In the genomic region with DNA sequence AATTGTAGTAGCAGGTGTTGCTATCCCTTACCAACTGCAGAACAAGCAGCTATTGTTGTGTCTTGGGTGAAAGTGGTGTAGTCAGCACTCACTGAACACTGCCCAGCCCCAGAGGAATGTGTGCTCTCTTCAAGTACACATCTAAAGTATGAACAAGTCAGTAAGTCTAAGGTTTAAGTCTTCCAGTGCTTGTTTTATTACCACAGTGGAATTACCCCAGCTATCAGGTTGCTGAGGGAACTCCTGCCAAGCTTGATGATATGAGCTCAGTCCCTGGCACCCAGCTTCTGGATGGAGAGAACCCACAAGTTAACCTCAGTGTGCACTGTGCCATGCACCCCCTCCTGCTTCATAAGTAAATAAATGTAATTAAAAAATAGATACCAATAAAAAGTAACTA, we compare ENCODE assay signal across 19 mouse cellular contexts. TPM values are rescaled to one million over a fixed set of nuclear protein-coding genes. Genes with fewer than 3 reads are reported as not detected.
DNase-seq lines count a peak whose midpoint lies in the region; ATAC-seq and TF ChIP-seq lines count a peak whose summit lies in the region.
"Had no signal": no experiment of that assay in that cellular context is flagged by ENCODE, and none has a peak within 500 bp of the region (broad histone marks: within the 10 kb centered on the region; RNA-seq: fewer than 3 reads in every experiment).

No protein-coding gene starts in this region.

- H3K36me3 ChIP-seq in lung, postnatal 0 days (ENCODE audit: insufficient read depth, low read length): peaks cover 30% of the 10 kb centered on the region
- peaks cover 63% of the 10 kb centered on the region for H3K36me3 ChIP-seq in heart, postnatal 0 days (replicated peaks; ENCODE audit: control insufficient read depth, insufficient read depth, low read length)
- peaks cover 18% of the 10 kb centered on the region for H3K36me3 ChIP-seq in midbrain, embryonic 11.5 days (ENCODE audit: control insufficient read depth, insufficient read depth, low read length)
- H3K36me3 ChIP-seq in forebrain, embryonic 16.5 days (ENCODE audit: control insufficient read depth, insufficient read depth): peaks cover 36% of the 10 kb centered on the region

- H3K27ac ChIP-seq in lung, postnatal 0 days (ENCODE audit: low read length): no peak overlapping the region
- 0 out of 2 replicates have a peak overlapping the region, but pooled peaks have one; percentile 22 for H3K27ac ChIP-seq in heart, postnatal 0 days (ENCODE audit: low read depth)
- H3K27ac ChIP-seq in midbrain, embryonic 11.5 days (ENCODE audit: low read depth, low read length): no peak overlapping the region
- H3K27ac ChIP-seq in forebrain, embryonic 16.5 days (ENCODE audit: low read length): no peak overlapping the region
- H3K27ac ChIP-seq: embryonic facial prominence, embryonic 10.5 days; forebrain, embryonic 12.5 days; hindbrain, postnatal 0 days; limb, embryonic 15.5 days; liver, embryonic 15.5 days had no signal

- no peak overlapping the region for H3K9ac ChIP-seq in lung, postnatal 0 days (replicated peaks; ENCODE audit: low read depth)
- no peak overlapping the region for H3K9ac ChIP-seq in heart, postnatal 0 days (replicated peaks; ENCODE audit: low read depth, low read length)
- H3K9ac ChIP-seq in midbrain, embryonic 11.5 days (ENCODE audit: low read length): no peak overlapping the region
- no peak overlapping the region for H3K9ac ChIP-seq in forebrain, embryonic 16.5 days (replicated peaks; ENCODE audit: low read depth, low read length)
- H3K9ac ChIP-seq: forebrain, embryonic 12.5 days; limb, embryonic 15.5 days; liver, embryonic 15.5 days had no signal

- no peak overlapping the region for H3K4me3 ChIP-seq in lung, postnatal 0 days (ENCODE audit: low read depth, low read length)
- no peak overlapping the region for H3K4me3 ChIP-seq in heart, postnatal 0 days (ENCODE audit: low read depth, low read length)
- H3K4me3 ChIP-seq in midbrain, embryonic 11.5 days (ENCODE audit: low read depth, low read length): no peak overlapping the region
- H3K4me3 ChIP-seq in forebrain, embryonic 16.5 days (replicated peaks; ENCODE audit: low read length): no peak overlapping the region
- H3K4me3 ChIP-seq: embryonic facial prominence, embryonic 10.5 days; forebrain, embryonic 12.5 days; limb, embryonic 15.5 days; liver, embryonic 15.5 days had no signal

- peak; percentile 71 for DNase-seq in gastrocnemius, adult 18-20 months (ENCODE audit: low spot score)
- no peak for DNase-seq in gastrocnemius, postnatal 4 days (ENCODE audit: low spot score in 2 of 2)
- peak; percentile 7 for DNase-seq in lung, postnatal 25 days (ENCODE audit: low spot score)
- DNase-seq in lung, postnatal 0 days (ENCODE audit: low spot score): no peak
- peak; percentile 47 for DNase-seq in heart, postnatal 0 days (ENCODE audit: low spot score)
- no peak for DNase-seq in midbrain, embryonic 11.5 days (ENCODE audit: low spot score, missing footprints)
- DNase-seq in frontal cortex, postnatal 10 days (ENCODE audit: low spot score in 2 of 2): no peak
- DNase-seq: adrenal gland, adult 8-10 months; cerebellum, adult 9-10 months; kidney, adult 2 months; kidney, postnatal 25 days; lung, postnatal 4 days; right cerebral cortex, postnatal 25 days had no signal

- H3K27me3 ChIP-seq in lung, postnatal 0 days (replicated peaks; ENCODE audit: insufficient read depth, low read length): no peaks in the 10 kb centered on the region
- H3K27me3 ChIP-seq in heart, postnatal 0 days (ENCODE audit: control insufficient read depth, insufficient read depth, low read length): no peaks in the 10 kb centered on the region
- H3K27me3 ChIP-seq in midbrain, embryonic 11.5 days (ENCODE audit: control insufficient read depth, insufficient read depth, low read length): no peaks in the 10 kb centered on the region
- no peaks in the 10 kb centered on the region for H3K27me3 ChIP-seq in forebrain, embryonic 16.5 days (replicated peaks; ENCODE audit: control insufficient read depth, insufficient read depth, low read length)
- H3K27me3 ChIP-seq: forebrain, embryonic 12.5 days; limb, embryonic 15.5 days; liver, embryonic 15.5 days had no signal

- no peak for TF ChIP-seq EP300 in lung, postnatal 0 days (IDR thresholded peaks at IDR 0.05)
- no peak for TF ChIP-seq EP300 in heart, postnatal 0 days (IDR thresholded peaks at IDR 0.05; ENCODE audit: low read depth)

- no peak for ATAC-seq in lung, postnatal 0 days
- ATAC-seq in heart, postnatal 0 days (ENCODE audit: insufficient read depth, low read depth): peak; percentile 70
- no peak for ATAC-seq in midbrain, embryonic 11.5 days (ENCODE audit: low FRiP score)
- no peak for ATAC-seq in forebrain, embryonic 16.5 days
- ATAC-seq: hindbrain, postnatal 0 days had no signal

- no peaks in the 10 kb centered on the region for H3K9me3 ChIP-seq in lung, postnatal 0 days (ENCODE audit: low read length)
- no peaks in the 10 kb centered on the region for H3K9me3 ChIP-seq in heart, postnatal 0 days (replicated peaks; ENCODE audit: control insufficient read depth, low read length)
- no peaks in the 10 kb centered on the region for H3K9me3 ChIP-seq in midbrain, embryonic 11.5 days (ENCODE audit: control insufficient read depth, low read length)
- no peaks in the 10 kb centered on the region for H3K9me3 ChIP-seq in forebrain, embryonic 16.5 days (ENCODE audit: control insufficient read depth, low read length)
- H3K9me3 ChIP-seq: embryonic facial prominence, embryonic 10.5 days; forebrain, embryonic 12.5 days; limb, embryonic 15.5 days; liver, embryonic 15.5 days had no signal

- H3K4me1 ChIP-seq in lung, postnatal 0 days (ENCODE audit: insufficient read depth, low read depth, low read length): no peaks in the 10 kb centered on the region
- H3K4me1 ChIP-seq in heart, postnatal 0 days (ENCODE audit: control insufficient read depth, insufficient read depth): no peaks in the 10 kb centered on the region
- no peaks in the 10 kb centered on the region for H3K4me1 ChIP-seq in midbrain, embryonic 11.5 days (ENCODE audit: control insufficient read depth, insufficient read depth, low read length)
- no peaks in the 10 kb centered on the region for H3K4me1 ChIP-seq in forebrain, embryonic 16.5 days (replicated peaks; ENCODE audit: control insufficient read depth, insufficient read depth, low read length)
- H3K4me1 ChIP-seq: embryonic facial prominence, embryonic 10.5 days; forebrain, embryonic 12.5 days; limb, embryonic 15.5 days; liver, embryonic 15.5 days had no signal

- no peak for TF ChIP-seq CTCF in lung, postnatal 0 days (IDR thresholded peaks at IDR 0.05)
- TF ChIP-seq CTCF in heart, postnatal 0 days (IDR thresholded peaks at IDR 0.05; ENCODE audit: low read depth): no peak

- no peak overlapping the region for H3K4me2 ChIP-seq in lung, postnatal 0 days (replicated peaks; ENCODE audit: low read depth, low read length)
- no peak overlapping the region for H3K4me2 ChIP-seq in heart, postnatal 0 days (ENCODE audit: low read depth, low read length)
- no peak overlapping the region for H3K4me2 ChIP-seq in midbrain, embryonic 11.5 days
- no peak overlapping the region for H3K4me2 ChIP-seq in forebrain, embryonic 16.5 days (ENCODE audit: low read length)
- H3K4me2 ChIP-seq: forebrain, embryonic 12.5 days; limb, embryonic 15.5 days; liver, embryonic 15.5 days had no signal

RNA-seq across cellular contexts. Expression of a gene that starts 23.3 kb away (rescaled TPM):
- total RNA-seq in gastrocnemius, adult 18-20 months (2021): 1 to 10 TPM; 7.1 to 8.5 TPM
- total RNA-seq in gastrocnemius, postnatal 4 days (2021): 10 to 100 TPM; 14.3 to 16.5 TPM
- polyA plus RNA-seq in lung, postnatal 0 days (2015; fragmentation: Nextera tagmentation; extraction: Ambion mirVana): 6.8 and 7.8 TPM in 2 replicates
- total RNA-seq in heart, postnatal 0 days (2014; rRNA removed; ENCODE audit: low replicate concordance): 7.3 and 12.3 TPM in 2 replicates
- polyA plus RNA-seq in heart, postnatal 0 days (2015; fragmentation: Nextera tagmentation; extraction: Ambion mirVana): 5.0 and 5.1 TPM in 2 replicates
- 26.7 and 29.8 TPM in 2 replicates for polyA plus RNA-seq in midbrain, embryonic 11.5 days (2014; fragmentation: Nextera tagmentation; extraction: Ambion mirVana)
- 27.9 and 30.1 TPM in 2 replicates for polyA plus RNA-seq in forebrain, embryonic 16.5 days (2015; fragmentation: Nextera tagmentation; extraction: Ambion mirVana)

Comparison
In these comparisons a context has a peak if more than half of its experiments do, and no peak if none do; other contexts are left out.
1. DNase-seq: peak in gastrocnemius, adult 18-20 months (single experiment), lung, postnatal 25 days (single experiment) and heart, postnatal 0 days (single experiment); none in gastrocnemius, postnatal 4 days (0 of 2), lung, postnatal 0 days (single experiment), midbrain, embryonic 11.5 days (single experiment) and frontal cortex, postnatal 10 days (0 of 2).